Mouse (Mus musculus) ES-Bruce4 (cell line): ENCODE results near the gene Tenm4. TPM values are rescaled to one million over a fixed set of nuclear protein-coding genes. Genes with fewer than 3 reads are reported as not detected.

Experiments
- H3K27ac ChIP-seq: 2 replicates; pipeline ENCODE4 v1.5.1; 2012; ENCODE audit warnings: low read length, inconsistent platforms; ENCODE audit not compliant: insufficient read depth
- H3K27me3 ChIP-seq: 2 replicates; pipeline ENCODE4 v1.6.1; 2012; ENCODE audit warnings: mild to moderate bottlenecking, low read length, inconsistent platforms; ENCODE audit not compliant: control insufficient read depth, poor library complexity, insufficient read depth, severe bottlenecking
- H3K36me3 ChIP-seq: 2 replicates; pipeline ENCODE4 v1.6.1; 2012; ENCODE audit warnings: inconsistent platforms, mild to moderate bottlenecking, low read length, moderate library complexity; ENCODE audit not compliant: control insufficient read depth, poor library complexity, insufficient read depth, severe bottlenecking
- H3K4me1 ChIP-seq: one replicate; pipeline ENCODE4 v1.8.1; 2011; ENCODE audit warnings: low read length; ENCODE audit not compliant: control insufficient read depth, insufficient read depth
- H3K4me3 ChIP-seq: 2 replicates; pipeline ENCODE4 v1.5.1; 2011; ENCODE audit warnings: low read depth, mild to moderate bottlenecking, low read length
- H3K9ac ChIP-seq: 2 replicates; pipeline ENCODE4 v1.6.1; 2012; ENCODE audit warnings: low read depth, mild to moderate bottlenecking, inconsistent platforms; ENCODE audit not compliant: poor library complexity, severe bottlenecking
- H3K9me3 ChIP-seq: replicated peaks from 2 replicates; pipeline ENCODE4 v1.6.1; 2012; ENCODE audit warnings: mild to moderate bottlenecking, low read length, inconsistent platforms; ENCODE audit not compliant: control insufficient read depth, poor library complexity, insufficient read depth, severe bottlenecking
- CTCF ChIP-seq: IDR thresholded peaks from one replicate; pipeline ENCODE4 v1.8.1; 2011; ENCODE audit warnings: low read depth, low read length
- EP300 ChIP-seq: IDR thresholded peaks from 2 replicates; pipeline ENCODE4 v1.6.1; 2011; ENCODE audit warnings: low read depth, low read length; ENCODE audit not compliant: insufficient read depth
- POLR2A ChIP-seq: IDR thresholded peaks from one replicate; pipeline ENCODE4 v1.8.1; 2011; ENCODE audit warnings: low read length; ENCODE audit not compliant: insufficient read depth
- polyA plus RNA-seq: library from polyadenylated mRNA; stranded (reverse); fragments of >200 nt; gene quantifications from 2 replicates; pipeline ENCODE4 v1.2.4, GENCODE M21; 2011; ENCODE audit warnings: low read depth; ENCODE audit not compliant: missing spikeins, insufficient read depth, insufficient read length

Tenm4 gene
- polyA plus RNA-seq, 1 experiment, result 4.8 TPM

DNA sequence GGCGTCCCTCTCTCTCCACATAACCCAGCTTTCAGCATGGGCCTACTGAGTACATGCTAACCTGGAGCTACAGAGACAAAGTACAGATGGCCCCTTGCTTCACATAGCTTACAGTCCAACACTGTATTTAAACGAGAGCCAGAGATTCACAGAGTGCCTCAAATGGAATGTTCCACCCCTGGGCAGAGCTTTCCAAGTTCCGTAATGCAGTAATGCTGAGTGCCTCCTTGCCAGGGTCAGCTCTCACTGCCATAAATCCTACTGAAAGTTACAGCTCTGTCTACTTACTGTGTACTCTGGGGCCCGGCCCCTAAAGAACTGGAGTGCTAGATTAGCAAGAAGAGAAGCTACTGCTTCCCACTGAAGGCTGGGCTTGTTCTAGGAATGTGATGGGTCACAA, 23.6 kb upstream of the Tenm4 start:
- Histone ChIP-seq H3K36me3 (no peaks in the 10 kb centered on the region), H3K4me3 (no peak overlapping the region), H3K4me1 (no peaks in the 10 kb centered on the region), H3K27ac (no peak overlapping the region), H3K27me3 (no peaks in the 10 kb centered on the region), H3K9ac (no peak overlapping the region), H3K9me3 (peaks cover 4% of the 10 kb centered on the region)
- TF ChIP-seq POLR2A (no peak), CTCF (no peak), EP300 (no peak)

DNA sequence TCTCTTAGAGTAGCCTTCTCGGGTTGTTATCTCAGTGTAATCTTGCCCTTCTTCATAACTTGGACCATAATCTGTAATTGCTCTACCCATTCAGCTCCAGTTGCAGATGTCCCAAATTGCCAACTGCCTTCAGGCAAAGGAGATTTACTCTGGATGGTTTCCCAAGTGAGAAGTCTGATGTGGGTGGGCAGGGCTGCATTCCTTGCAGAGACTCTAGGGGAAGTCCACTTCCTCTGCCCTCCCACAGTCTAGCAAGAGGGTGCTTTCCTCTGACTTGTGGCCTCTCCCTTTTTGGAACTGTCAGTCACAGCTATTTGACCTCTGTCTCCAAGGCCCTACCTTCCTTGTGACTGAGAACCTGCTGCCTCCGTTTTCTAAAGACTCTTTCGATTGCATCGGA, 22.9 kb upstream of the Tenm4 start:
- Histone ChIP-seq H3K27me3 (no peaks in the 10 kb centered on the region), H3K4me1 (no peaks in the 10 kb centered on the region), H3K9me3 (peaks cover 4% of the 10 kb centered on the region), H3K27ac (no peak overlapping the region), H3K9ac (no peak overlapping the region), H3K4me3 (no peak overlapping the region), H3K36me3 (no peaks in the 10 kb centered on the region)
- TF ChIP-seq EP300 (no peak), POLR2A (no peak), CTCF (no peak)

DNA sequence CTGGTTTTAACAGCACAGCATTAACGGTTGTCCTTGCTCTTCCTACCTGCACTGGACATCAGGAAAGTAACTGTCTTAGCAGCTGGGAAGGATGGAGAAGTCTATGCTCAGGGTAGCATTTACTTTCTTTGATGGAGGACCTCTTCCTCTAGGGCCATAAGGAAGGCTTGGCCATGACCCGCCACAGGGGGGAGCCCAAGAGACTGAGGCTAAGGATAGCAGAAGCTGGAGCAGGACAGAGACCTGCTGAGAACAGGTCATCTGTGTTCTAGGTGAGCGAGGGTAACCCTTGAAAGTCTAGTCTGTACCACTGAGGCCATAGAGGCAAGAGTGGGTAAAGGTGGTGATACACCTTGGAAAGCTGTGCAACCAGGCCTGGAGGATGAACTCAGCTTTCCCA, 19.8 kb upstream of the Tenm4 start:
- H3K36me3 ChIP-seq, result no peaks in the 10 kb centered on the region
- H3K4me1 ChIP-seq, result no peaks in the 10 kb centered on the region
- H3K27ac ChIP-seq, result no peak overlapping the region
- no peak overlapping the region for H3K4me3 ChIP-seq
- H3K9me3 ChIP-seq, result peaks cover 3% of the 10 kb centered on the region
- TF ChIP-seq CTCF, result peak; percentile 66
- TF ChIP-seq POLR2A, result no peak
- TF ChIP-seq EP300, result no peak
- H3K27me3 ChIP-seq, result no peaks in the 10 kb centered on the region
- H3K9ac ChIP-seq, result no peak overlapping the region

DNA sequence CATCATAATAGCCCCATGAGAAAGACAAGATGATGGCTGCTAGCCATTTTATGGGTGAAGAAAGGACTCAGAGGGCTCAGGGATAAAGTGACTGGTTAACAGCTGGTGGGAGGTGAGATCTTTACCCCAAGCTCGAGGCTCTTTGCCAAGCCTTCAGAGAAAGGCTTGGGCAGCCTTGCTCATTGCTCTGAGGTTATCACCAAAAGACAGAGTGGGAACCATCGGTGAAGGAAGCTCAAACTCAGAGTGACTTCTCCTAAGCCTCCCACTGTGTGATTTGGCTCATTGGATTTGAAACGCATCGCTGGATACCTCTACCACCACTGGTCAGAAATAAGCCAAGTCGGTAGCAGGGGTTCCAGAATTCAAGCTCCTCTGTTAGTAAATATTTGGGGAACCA, 19.1 kb upstream of the Tenm4 start:
- peak overlapping the region; percentile 54; the same call in 1 of the 2 replicates for H3K27ac ChIP-seq
- no peaks in the 10 kb centered on the region for H3K36me3 ChIP-seq
- H3K27me3 ChIP-seq, result no peaks in the 10 kb centered on the region
- no peaks in the 10 kb centered on the region for H3K9me3 ChIP-seq
- H3K4me3 ChIP-seq, result no peak overlapping the region
- H3K9ac ChIP-seq, result no peak overlapping the region
- TF ChIP-seq POLR2A, result no peak
- no peak for TF ChIP-seq CTCF
- H3K4me1 ChIP-seq, result no peaks in the 10 kb centered on the region

DNA sequence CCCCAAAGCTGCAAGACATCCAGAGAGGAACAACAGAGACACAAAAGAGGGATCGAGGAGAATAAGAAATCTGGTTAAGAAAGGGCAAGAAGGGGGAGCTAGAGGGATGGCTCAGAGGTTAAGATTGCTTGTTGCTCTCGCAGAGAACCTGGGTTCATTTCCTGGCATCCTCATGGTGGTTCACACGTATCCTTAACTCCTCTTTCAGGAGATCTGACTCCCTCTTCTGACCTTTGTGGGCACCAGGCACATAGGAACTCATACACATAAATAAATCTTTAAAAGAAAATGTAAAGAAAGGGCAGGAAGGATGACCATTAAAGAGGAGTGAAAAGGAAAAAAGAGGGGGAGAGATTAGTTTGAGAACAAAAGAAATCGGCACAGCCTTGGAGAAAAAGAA, 18.6 kb upstream of the Tenm4 start:
- H3K4me3 ChIP-seq, result no peak overlapping the region
- no peaks in the 10 kb centered on the region for H3K9me3 ChIP-seq
- H3K27me3 ChIP-seq, result no peaks in the 10 kb centered on the region
- peak overlapping the region; percentile 54 for H3K27ac ChIP-seq
- H3K4me1 ChIP-seq, result no peaks in the 10 kb centered on the region
- H3K9ac ChIP-seq, result no peak overlapping the region
- TF ChIP-seq POLR2A (no peak), EP300 (no peak), CTCF (no peak)
- no peaks in the 10 kb centered on the region for H3K36me3 ChIP-seq

DNA sequence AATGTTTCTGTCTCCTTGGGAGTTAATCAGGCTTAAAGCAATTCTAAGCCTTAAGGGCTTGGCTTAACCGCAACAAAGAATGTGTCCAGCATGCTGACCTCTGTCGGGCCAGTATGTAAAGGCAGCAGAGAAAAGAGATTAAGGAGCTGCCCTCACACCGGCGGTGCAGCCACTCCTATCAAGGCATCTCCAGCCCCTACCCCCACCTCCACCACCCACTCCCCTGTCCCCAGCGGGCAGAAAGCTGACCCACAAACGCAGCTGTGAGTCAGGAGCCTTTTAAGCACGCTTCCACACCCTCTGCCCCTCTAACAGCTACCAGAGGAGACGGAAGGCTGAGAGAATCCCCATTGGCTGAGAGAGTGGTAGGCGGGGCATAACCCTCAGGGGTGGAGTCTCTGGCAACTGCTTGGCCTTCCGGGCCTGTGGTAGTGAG, 18.1 kb upstream of the Tenm4 start:
- peak overlapping the region; percentile 3; the same call in 1 of the 2 replicates for H3K4me3 ChIP-seq
- H3K9ac ChIP-seq, result no peak overlapping the region
- no peaks in the 10 kb centered on the region for H3K27me3 ChIP-seq
- peak overlapping the region; percentile 52; the same call in 1 of the 2 replicates for H3K27ac ChIP-seq
- H3K36me3 ChIP-seq, result no peaks in the 10 kb centered on the region
- no peaks in the 10 kb centered on the region for H3K4me1 ChIP-seq
- TF ChIP-seq CTCF (no peak), EP300 (peak; percentile 80), POLR2A (no peak)
- no peaks in the 10 kb centered on the region for H3K9me3 ChIP-seq
